Mouse (Mus musculus): ENCODE measurements around the gene Ppil6. TPM values are rescaled to one million over a fixed set of nuclear protein-coding genes. Genes with fewer than 3 reads are reported as not detected.

Gene Ppil6
- polyA plus RNA-seq, 1 experiment from 2014 or later = 0.84 TPM

DNA sequence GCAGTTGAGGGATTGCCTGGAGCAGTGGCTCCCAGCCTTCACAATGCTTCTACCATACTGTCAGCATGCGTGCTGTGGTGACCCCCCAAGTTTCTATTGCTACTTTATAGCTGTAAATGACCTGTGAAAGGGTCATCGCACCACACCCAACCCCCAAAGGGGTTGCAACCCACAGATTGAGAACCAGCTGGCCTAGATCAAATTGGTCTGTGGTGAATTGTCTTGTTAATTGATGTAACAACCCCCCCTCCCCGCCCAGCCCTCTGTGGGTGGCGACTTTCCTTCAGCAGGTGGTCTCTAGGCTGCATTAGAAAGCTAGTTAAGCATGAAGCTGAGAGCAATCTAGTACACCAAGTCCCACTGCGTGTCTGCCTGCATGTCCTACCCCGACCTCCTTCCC is 22.9 kb upstream of the Ppil6 start:
- ATAC-seq (ENCODE audit: low FRiP score, low read depth) = no peak
- WGBS = 35% methylated on average over 6 of the region's 6 CpGs
- Histone ChIP-seq H3K27ac (no peak overlapping the region), H3K4me2 (replicated peaks) (no peak overlapping the region), H3K9ac (no peak overlapping the region), H3K36me3 (peaks cover 45% of the 10 kb centered on the region), H3K9me3 (no peaks in the 10 kb centered on the region), H3K4me1 (no peaks in the 10 kb centered on the region), H3K4me3 (no peak overlapping the region), H3K27me3 (no peaks in the 10 kb centered on the region)

- Histone ChIP-seq H3K4me2 (replicated peaks) (no peak overlapping the region), H3K27me3 (no peaks in the 10 kb centered on the region), H3K36me3 (peaks cover 23% of the 10 kb centered on the region), H3K27ac (no peak overlapping the region), H3K9me3 (no peaks in the 10 kb centered on the region), H3K9ac (no peak overlapping the region), H3K4me1 (peaks cover 17% of the 10 kb centered on the region), H3K4me3 (no peak overlapping the region)
- ATAC-seq (ENCODE audit: low FRiP score, low read depth) = no peak
- WGBS = 81% methylated on average over 3 of the region's 3 CpGs
Measured at GRCm38 (mm10) chr10:41470693-41471092, 19.5 kb upstream of the Ppil6 start.

DNA sequence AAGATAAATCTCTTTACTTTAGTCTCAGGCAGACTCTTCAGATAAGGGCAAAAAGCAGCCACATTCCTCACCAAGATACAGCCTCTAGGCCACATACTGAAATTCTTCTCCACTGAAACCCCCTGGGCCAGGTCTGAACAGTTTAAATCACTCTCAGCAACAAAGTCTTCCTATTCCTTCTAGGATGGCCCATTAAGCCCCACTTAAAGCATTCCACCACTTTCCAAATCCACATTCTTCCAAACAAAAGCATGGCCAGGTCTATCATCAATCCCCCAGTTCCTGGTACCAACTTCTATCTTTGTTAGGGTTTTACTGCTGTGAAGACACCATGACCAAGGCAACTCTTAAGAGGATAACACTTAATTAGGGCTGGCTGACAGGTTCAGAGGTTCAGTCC is 17.7 kb upstream of the Ppil6 start:
- no peak overlapping the region for H3K4me2 ChIP-seq (replicated peaks)
- no peaks in the 10 kb centered on the region for H3K27me3 ChIP-seq
- no peak overlapping the region for H3K27ac ChIP-seq
- H3K9me3 ChIP-seq = no peaks in the 10 kb centered on the region
- peaks cover 30% of the 10 kb centered on the region for H3K4me1 ChIP-seq
- no peak overlapping the region for H3K4me3 ChIP-seq
- no peak for ATAC-seq (ENCODE audit: low FRiP score, low read depth)
- peaks cover 13% of the 10 kb centered on the region for H3K36me3 ChIP-seq
- no peak overlapping the region for H3K9ac ChIP-seq

GRCm38 (mm10) chr10:41472962-41473481 is 17.2 kb upstream of the Ppil6 start:
- Histone ChIP-seq H3K36me3 (peaks cover 12% of the 10 kb centered on the region), H3K4me1 (peaks cover 35% of the 10 kb centered on the region), H3K9me3 (no peaks in the 10 kb centered on the region), H3K4me3 (no peak overlapping the region), H3K27ac (no peak overlapping the region), H3K27me3 (no peaks in the 10 kb centered on the region), H3K9ac (no peak overlapping the region), H3K4me2 (replicated peaks) (no peak overlapping the region)
- WGBS = 73% methylated on average over 5 of the region's 5 CpGs
- no peak for ATAC-seq (ENCODE audit: low FRiP score, low read depth)

GRCm38 (mm10) chr10:41473782-41474468 is 16.3 kb upstream of the Ppil6 start:
- 79% methylated on average over 6 of the region's 6 CpGs for WGBS
- no peak overlapping the region for H3K4me2 ChIP-seq (replicated peaks)
- H3K4me3 ChIP-seq = no peak overlapping the region
- no peaks in the 10 kb centered on the region for H3K27me3 ChIP-seq
- no peak overlapping the region for H3K9ac ChIP-seq
- no peak for ATAC-seq (ENCODE audit: low FRiP score, low read depth)
- H3K4me1 ChIP-seq = peaks cover 38% of the 10 kb centered on the region
- peaks cover 13% of the 10 kb centered on the region for H3K36me3 ChIP-seq
- H3K9me3 ChIP-seq = no peaks in the 10 kb centered on the region
- H3K27ac ChIP-seq = no peak overlapping the region

DNA sequence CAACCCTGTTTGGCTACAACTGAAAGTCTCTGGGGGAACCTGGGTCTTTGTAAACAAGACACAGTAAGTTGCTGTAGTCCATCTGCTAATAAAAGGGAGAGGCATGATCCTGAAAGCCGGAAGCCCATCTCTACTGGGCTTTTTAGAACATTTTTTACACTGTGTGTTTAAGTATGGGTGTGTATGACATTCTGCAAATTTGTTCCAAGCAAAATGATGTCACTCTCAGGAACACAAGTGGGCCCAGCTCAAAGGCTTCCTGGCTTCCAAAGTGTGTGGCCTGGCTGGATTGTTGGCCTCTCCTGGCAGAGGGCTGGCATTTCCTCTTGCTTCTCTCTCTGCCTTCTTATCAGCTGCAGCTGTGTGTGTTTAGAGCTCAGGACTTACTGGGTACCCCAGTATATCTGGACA is 15.3 kb upstream of the Ppil6 start:
- Histone ChIP-seq H3K27ac (peak overlapping the region; percentile 53), H3K27me3 (no peaks in the 10 kb centered on the region), H3K4me2 (replicated peaks) (peak overlapping the region; percentile 89; the same call in 1 of the 2 replicates), H3K9me3 (no peaks in the 10 kb centered on the region), H3K36me3 (peaks cover 20% of the 10 kb centered on the region), H3K4me1 (peaks cover 38% of the 10 kb centered on the region), H3K4me3 (no peak overlapping the region), H3K9ac (peak overlapping the region; percentile 43; the same call in 1 of the 2 replicates)
- WGBS = 44% methylated on average over 1 of the region's 1 CpGs
- ATAC-seq (ENCODE audit: low FRiP score, low read depth) = no peak

GRCm38 (mm10) chr10:41476171-41477017 is 13.8 kb upstream of the Ppil6 start, which contains the start of gene Mical1:
Mical1 (plus strand) TSS chr10:41476314.
- H3K27ac ChIP-seq = peak within 1 kb of the TSS; percentile 89
- peaks cover 38% of the 10 kb centered on the region for H3K4me1 ChIP-seq
- H3K4me3 ChIP-seq = peak within 1 kb of the TSS; percentile 72
- no peaks in the 10 kb centered on the region for H3K9me3 ChIP-seq
- H3K4me2 ChIP-seq (replicated peaks) = peak within 1 kb of the TSS; percentile 89
- under 1% methylated on average over 35 of the region's 35 CpGs for WGBS
- H3K27me3 ChIP-seq = no peaks in the 10 kb centered on the region
- H3K36me3 ChIP-seq = peaks cover 34% of the 10 kb centered on the region
- peak; percentile 79 for ATAC-seq (ENCODE audit: low FRiP score, low read depth)
- peak within 1 kb of the TSS; percentile 83 for H3K9ac ChIP-seq

GRCm38 (mm10) chr10:41477018-41477277 is 13.3 kb upstream of the Ppil6 start:
- Histone ChIP-seq H3K9me3 (no peaks in the 10 kb centered on the region), H3K36me3 (peaks cover 40% of the 10 kb centered on the region), H3K27ac (peak overlapping the region; percentile 89), H3K4me1 (peaks cover 38% of the 10 kb centered on the region), H3K9ac (peak overlapping the region; percentile 83), H3K4me3 (peak overlapping the region; percentile 72), H3K27me3 (no peaks in the 10 kb centered on the region), H3K4me2 (replicated peaks) (peak overlapping the region; percentile 89)
- WGBS = 0% methylated on average over 9 of the region's 9 CpGs
- no peak for ATAC-seq (ENCODE audit: low FRiP score, low read depth)

GRCm38 (mm10) chr10:41477278-41478181 is 12.7 kb upstream of the Ppil6 start:
- Histone ChIP-seq H3K4me3 (peak overlapping the region; percentile 72), H3K9ac (peak overlapping the region; percentile 83), H3K27me3 (no peaks in the 10 kb centered on the region), H3K4me1 (peaks cover 38% of the 10 kb centered on the region), H3K9me3 (no peaks in the 10 kb centered on the region), H3K27ac (peak overlapping the region; percentile 89), H3K4me2 (replicated peaks) (peak overlapping the region; percentile 89), H3K36me3 (peaks cover 45% of the 10 kb centered on the region)
- WGBS = 4% methylated on average over 20 of the region's 20 CpGs
- peak; percentile 69 for ATAC-seq (ENCODE audit: low FRiP score, low read depth)

DNA sequence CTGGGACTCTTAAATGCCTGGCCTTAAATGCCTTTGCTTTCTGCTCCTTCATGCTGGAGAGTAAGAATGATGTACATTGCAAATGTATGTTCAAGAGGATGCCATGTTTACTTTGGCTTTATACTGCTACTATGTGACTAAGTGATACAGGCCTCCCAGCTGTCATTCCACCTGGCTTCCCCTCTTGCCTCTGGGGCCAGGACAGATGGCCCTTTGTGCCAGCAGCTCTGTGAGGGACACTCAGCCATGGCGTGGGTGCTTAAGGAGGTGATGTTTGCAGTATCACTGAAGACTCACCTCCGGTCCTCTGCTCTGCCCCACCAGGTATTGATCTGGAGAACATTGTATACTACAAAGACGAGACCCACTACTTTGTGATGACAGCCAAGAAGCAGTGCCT is 10.3 kb upstream of the Ppil6 start:
- Histone ChIP-seq H3K4me1 (peaks cover 28% of the 10 kb centered on the region), H3K27ac (no peak overlapping the region), H3K27me3 (no peaks in the 10 kb centered on the region), H3K9me3 (no peaks in the 10 kb centered on the region), H3K9ac (no peak overlapping the region; the same call in 1 of the 2 replicates), H3K4me2 (replicated peaks) (no peak overlapping the region), H3K36me3 (peaks cover 70% of the 10 kb centered on the region), H3K4me3 (no peak overlapping the region)
- ATAC-seq (ENCODE audit: low FRiP score, low read depth) = no peak
- WGBS = 83% methylated on average over 3 of the region's 3 CpGs

- no peak for ATAC-seq (ENCODE audit: low FRiP score, low read depth)
- Histone ChIP-seq H3K4me2 (replicated peaks) (no peak overlapping the region), H3K27ac (no peak overlapping the region), H3K27me3 (no peaks in the 10 kb centered on the region), H3K36me3 (peaks cover 82% of the 10 kb centered on the region), H3K9me3 (no peaks in the 10 kb centered on the region), H3K4me1 (peaks cover 17% of the 10 kb centered on the region), H3K9ac (no peak overlapping the region), H3K4me3 (no peak overlapping the region)
- WGBS = 70% methylated on average over 33 of the region's 33 CpGs
Measured at GRCm38 (mm10) chr10:41480938-41481880, 9.0 kb upstream of the Ppil6 start.
